Mouse (Mus musculus) layer of hippocampus, adult 9-11 months (tissue): ENCODE data around the gene Gbf1.

Source experiments
- DNase-seq: peaks from one replicate; pipeline ENCODE4 v3.0.0; 2022

The Gbf1 gene

GRCm38 (mm10) chr19:46316846-46317545 is 164.7 kb downstream of the Gbf1 start:
- peak; percentile 91 for DNase-seq

GRCm38 (mm10) chr19:46317546-46317885 is 165.2 kb downstream of the Gbf1 start:
- peak; percentile 4 for DNase-seq

DNA sequence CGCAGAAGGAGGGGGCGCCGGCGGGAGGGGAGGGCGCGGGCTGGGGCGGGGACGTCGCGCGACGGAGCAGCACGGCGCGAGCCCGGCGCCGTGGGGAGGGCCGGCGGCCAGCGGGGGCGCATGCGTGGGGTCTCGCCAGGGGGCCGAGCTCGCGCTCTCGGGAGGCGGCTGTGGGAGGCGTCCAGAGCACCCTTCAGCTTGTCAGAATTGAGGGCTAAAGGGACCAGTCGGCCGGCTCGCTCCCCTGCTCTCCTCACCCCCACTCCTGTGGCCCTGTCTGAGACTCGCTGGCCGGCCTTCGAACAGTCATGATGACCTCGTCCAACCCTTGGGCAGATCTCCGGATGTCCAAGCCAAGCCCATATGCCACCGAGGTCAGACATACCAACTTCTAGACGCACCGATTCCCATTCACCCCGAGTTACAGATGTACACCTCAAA is 165.7 kb downstream of the Gbf1 start:
- DNase-seq, result peak; percentile 53

DNA sequence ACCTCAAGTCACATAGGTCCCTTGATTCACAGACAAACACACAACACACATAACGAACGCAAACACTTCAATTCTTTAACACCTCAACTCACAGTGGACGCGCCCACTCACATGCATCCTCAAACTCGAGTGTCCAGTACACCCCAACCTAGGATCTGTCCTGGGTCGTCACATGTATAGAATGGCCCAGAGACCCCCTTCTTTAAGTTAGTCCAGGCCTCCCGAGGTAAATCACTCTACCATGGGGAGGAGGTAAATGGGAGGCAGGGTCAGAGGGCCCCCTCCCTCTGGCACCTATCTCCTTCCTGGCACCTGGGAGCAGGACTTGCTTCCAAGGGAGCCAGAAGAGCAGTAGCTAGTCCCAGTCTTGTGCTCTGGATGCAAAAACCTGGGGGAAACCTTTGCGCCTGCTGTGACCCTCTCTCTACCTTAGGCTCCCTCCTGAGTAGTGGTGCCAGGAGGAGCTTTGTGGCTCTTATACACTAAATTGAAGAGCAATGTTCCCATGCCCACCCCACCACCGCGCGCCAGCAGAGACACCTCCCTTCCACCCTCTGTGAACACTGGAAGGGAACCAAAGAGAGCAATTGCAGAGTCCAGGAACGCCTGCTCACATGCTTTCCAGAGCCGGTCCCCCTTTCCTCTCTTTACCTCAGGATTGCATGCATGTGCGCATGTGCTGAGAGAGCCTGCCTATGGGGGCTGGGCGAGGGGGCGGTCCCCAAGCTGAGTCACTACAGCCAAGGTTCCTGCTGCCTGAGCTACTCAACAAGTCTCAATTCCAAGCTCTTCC is 166.5 kb downstream of the Gbf1 start:
- peak; percentile 94 for DNase-seq

GRCm38 (mm10) chr19:46320076-46320785 is 167.9 kb downstream of the Gbf1 start:
- no peak for DNase-seq

GRCm38 (mm10) chr19:46321101-46321943 is 169.0 kb downstream of the Gbf1 start:
- DNase-seq, result peak; percentile 77

GRCm38 (mm10) chr19:46322144-46322995 is 170.1 kb downstream of the Gbf1 start:
- DNase-seq, result no peak

DNA sequence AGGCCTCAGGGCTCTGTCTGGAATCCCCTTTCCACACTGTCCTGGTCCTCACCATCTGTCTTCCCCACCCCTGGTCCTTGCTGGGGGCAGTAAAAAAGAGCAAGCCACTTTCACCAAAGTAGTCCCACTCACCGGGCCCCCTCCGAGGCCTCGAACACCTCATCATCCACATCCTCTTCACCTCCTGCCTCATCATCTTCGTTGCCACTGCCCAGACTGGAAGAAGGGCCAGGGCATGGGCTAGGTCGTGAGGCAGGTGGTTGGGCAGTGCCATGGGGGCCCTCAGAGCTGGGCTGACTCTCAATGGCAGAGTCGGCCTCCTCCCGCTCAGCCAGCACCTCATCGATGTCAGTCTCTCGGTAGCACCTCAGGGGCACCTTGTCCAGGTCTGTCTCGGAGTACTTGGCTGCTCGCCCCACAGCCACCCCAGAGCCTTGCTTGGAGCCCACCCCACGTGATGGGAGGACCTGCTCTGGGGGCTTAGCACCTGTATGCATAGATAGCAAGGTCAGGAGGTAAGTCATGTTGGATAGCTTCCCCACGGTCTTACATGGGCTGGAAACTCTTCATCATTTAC is 170.8 kb downstream of the Gbf1 start:
- no peak for DNase-seq

- no peak for DNase-seq
Observed at GRCm38 (mm10) chr19:46323716-46324115, 171.4 kb downstream of the Gbf1 start.

DNA sequence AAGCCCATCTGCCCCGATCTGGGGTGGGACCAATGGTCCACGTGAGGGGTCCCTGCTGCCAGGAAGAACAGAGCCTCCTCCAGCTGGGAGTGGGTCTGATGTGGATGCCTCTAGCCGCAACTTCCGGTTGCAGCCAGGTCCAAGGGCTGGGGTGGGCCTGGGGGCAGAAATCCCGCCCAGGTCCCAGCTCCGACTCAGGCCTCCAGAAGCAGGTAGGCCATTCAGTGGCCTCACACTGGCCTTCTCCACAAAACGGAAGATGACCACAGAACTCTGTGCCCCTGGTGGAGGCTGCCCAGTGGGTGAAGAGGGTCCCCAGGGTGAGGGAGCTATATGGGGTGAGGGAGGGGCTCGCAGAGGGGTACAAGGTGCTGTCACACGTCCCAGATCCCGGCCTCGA is 172.1 kb downstream of the Gbf1 start:
- no peak for DNase-seq

DNA sequence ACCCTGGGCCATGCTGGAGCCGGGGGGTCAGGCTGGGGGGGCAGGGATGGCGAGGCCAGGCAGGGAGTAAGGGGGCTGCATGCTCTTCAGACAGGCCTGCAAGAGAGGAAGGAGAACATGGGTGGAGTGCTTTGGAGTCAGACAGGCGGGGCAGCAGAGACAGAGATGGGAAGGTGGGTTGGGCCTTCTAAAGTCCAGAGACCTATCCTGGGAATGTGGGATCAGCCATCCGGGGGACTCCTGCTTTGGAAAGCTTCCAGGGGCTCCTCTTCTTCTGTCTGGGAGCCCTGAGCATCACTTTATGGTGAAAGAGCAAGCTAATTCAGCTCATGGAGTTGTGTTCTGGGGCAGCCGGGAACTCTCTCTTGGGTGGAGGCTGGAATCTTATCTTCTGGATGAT is 172.6 kb downstream of the Gbf1 start:
- DNase-seq, result no peak

- peak; percentile 56 for DNase-seq
Observed at GRCm38 (mm10) chr19:46326019-46326755, 173.9 kb downstream of the Gbf1 start.

DNA sequence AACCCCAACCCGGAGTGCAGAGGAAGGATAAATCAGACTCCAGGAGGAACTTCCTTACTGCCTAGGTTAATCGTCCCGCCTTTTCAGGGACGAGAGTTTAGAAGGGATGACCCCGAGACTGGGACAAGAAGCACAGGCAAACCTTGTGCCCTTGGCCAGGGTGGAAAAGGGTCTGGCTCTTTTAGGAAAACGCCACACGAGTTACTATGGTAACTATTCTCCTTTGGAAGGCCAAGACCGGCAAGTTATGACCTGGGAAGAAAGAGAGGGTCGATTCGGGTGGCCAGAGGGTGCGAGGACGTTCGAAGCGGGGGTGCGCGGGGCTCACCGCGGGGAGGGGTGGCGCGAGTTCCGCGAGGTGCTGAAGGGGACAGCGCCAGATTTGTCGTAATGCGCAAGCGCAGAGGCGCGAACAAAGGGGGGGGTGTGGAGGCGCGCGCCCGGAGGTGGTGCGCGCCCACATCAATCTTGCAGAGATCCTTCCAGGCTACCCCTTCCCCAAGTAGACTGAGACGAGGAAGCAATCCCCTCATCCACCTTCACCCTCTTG is 174.5 kb downstream of the Gbf1 start, which contains the start of gene Psd:
Gene Psd, minus strand, starts transcription at position 401 of the 550 bp plus-strand sequence.
- peak; percentile 53 for DNase-seq

DNA sequence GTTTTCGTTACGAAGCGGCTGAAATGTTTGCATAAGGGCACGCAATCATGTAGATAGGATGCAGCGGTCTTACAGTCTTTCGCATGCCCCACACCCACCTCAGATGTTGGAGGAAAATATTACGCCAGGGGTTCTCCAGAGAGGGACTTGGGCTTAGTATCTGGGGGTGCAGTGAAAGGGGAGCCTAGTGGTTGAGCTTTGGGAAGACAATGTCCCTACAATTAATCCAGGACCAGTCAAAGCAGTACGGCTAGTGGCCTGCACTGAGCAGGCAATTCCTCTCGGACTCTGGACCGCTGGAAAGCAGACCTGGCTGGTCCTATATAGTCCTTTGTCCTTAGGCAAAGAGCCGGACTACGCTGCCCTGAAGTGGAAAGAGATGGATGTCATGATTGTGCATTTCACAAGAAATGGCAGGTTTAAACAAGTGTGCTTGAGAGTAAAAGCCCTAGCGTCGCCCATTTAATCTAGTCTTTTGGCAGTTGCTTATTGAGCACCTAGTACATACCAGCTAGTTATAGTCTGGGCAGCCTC is 175.3 kb downstream of the Gbf1 start:
- no peak for DNase-seq

GRCm38 (mm10) chr19:46328081-46329030 is 176.0 kb downstream of the Gbf1 start, which contains the start of gene Fbxl15:
Gene Fbxl15 (plus strand): TSS chr19:46328184.
- DNase-seq, result peak; percentile 98

- DNase-seq, result peak; percentile 14
Observed at GRCm38 (mm10) chr19:46329031-46329641, 176.8 kb downstream of the Gbf1 start.

GRCm38 (mm10) chr19:46329951-46330350 is 177.6 kb downstream of the Gbf1 start:
- peak; percentile 72 for DNase-seq

DNA sequence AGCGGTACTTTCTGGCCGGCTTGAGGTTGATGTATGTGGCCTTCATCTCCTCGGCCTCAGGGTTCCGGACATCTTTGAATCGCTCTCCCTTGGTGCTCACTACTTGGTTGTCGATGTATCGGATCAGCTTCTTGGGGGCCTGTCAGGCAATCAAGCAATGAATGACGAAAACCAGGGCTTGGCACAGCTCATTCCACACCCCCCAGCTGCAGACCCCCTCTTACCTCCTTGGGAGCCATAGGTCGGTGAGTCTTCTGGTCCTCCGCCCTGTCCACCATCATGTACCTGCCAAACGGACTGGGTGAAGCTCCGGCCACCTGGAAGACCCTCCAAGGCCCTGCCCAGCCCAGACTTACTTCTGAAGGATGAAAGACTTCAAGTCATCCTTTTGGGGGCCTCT is 178.4 kb downstream of the Gbf1 start:
- DNase-seq, result peak; percentile 14
